Mouse (Mus musculus): ENCODE results near the gene Krtap24-1. TPM values are rescaled to one million over a fixed set of nuclear protein-coding genes. Genes with fewer than 3 reads are reported as not detected.

The Krtap24-1 gene
- polyA plus RNA-seq, 1 experiment = not detected

DNA sequence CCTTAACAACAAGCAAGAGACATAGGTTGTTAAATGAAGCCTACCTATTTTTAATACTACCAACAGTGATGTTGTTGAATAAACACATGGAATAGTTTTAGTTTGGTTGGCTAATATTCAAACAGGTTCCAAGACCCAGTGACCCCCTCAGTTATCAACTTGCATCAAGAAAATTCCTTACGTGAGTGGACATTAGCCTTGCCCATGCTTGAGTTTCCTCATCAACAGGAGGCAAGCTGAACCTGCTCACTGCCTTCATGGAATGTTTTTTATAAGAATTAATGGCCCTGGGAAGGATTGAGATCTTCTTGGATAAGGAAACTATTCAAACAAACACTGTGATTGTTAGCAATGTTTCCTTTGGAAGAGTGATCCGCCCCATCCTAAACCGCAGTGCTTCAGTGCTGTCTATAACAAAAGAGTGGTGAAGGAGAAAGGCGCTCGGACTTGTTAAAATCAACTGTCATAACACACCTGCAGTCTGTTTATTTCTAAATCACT lies 39.1 kb downstream of the Krtap24-1 start:
- TF ChIP-seq POLR2A (IDR thresholded peaks at IDR 0.05; ENCODE audit: insufficient read depth, low read length) = no peak
- TF ChIP-seq CTCF (IDR thresholded peaks at IDR 0.05; ENCODE audit: low read depth, low read length) = no peak
- no peak for TF ChIP-seq EP300 (IDR thresholded peaks at IDR 0.05; ENCODE audit: insufficient read depth, low read depth, low read length)
- Histone ChIP-seq H3K4me3 (ENCODE audit: low read depth, low read length) (no peak overlapping the region), H3K36me3 (ENCODE audit: control insufficient read depth, insufficient read depth, low read length, poor library complexity, severe bottlenecking) (no peaks in the 10 kb centered on the region), H3K4me1 (ENCODE audit: control insufficient read depth, insufficient read depth, low read length) (no peaks in the 10 kb centered on the region), H3K9ac (ENCODE audit: low read depth, poor library complexity, severe bottlenecking) (no peak overlapping the region), H3K27ac (ENCODE audit: insufficient read depth, low read length) (no peak overlapping the region), H3K9me3 (replicated peaks; ENCODE audit: control insufficient read depth, insufficient read depth, low read length, poor library complexity, severe bottlenecking) (no peaks in the 10 kb centered on the region), H3K27me3 (ENCODE audit: control insufficient read depth, insufficient read depth, low read length, poor library complexity, severe bottlenecking) (no peaks in the 10 kb centered on the region)

DNA sequence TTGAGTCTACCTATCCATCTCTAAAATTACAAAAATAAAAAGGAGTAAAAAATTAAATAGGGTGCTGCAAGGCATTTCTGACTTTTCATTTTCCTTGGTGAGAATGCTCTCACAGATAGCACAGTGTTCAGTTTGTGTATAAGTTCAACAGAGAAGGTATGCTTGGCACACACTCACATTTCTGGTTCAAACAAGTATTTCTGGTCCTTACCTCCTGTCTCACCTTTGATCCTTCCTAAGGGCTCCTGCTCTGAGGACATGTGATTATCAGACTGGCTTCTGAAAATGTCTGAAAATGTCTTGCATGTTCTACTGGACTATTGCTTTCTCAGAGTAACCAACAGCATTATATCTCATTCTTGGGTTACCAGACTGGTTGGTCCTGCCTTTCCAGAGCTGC lies 41.9 kb downstream of the Krtap24-1 start:
- TF ChIP-seq POLR2A (IDR thresholded peaks at IDR 0.05; ENCODE audit: insufficient read depth, low read length) (no peak), EP300 (IDR thresholded peaks at IDR 0.05; ENCODE audit: insufficient read depth, low read depth, low read length) (no peak), CTCF (IDR thresholded peaks at IDR 0.05; ENCODE audit: low read depth, low read length) (no peak)
- H3K9ac ChIP-seq (ENCODE audit: low read depth, poor library complexity, severe bottlenecking) = no peak overlapping the region
- no peak overlapping the region for H3K27ac ChIP-seq (ENCODE audit: insufficient read depth, low read length)
- H3K27me3 ChIP-seq (ENCODE audit: control insufficient read depth, insufficient read depth, low read length, poor library complexity, severe bottlenecking) = no peaks in the 10 kb centered on the region
- H3K4me1 ChIP-seq (ENCODE audit: control insufficient read depth, insufficient read depth, low read length) = no peaks in the 10 kb centered on the region
- H3K9me3 ChIP-seq (replicated peaks; ENCODE audit: control insufficient read depth, insufficient read depth, low read length, poor library complexity, severe bottlenecking) = no peaks in the 10 kb centered on the region
- no peaks in the 10 kb centered on the region for H3K36me3 ChIP-seq (ENCODE audit: control insufficient read depth, insufficient read depth, low read length, poor library complexity, severe bottlenecking)
- H3K4me3 ChIP-seq (ENCODE audit: low read depth, low read length) = no peak overlapping the region

DNA sequence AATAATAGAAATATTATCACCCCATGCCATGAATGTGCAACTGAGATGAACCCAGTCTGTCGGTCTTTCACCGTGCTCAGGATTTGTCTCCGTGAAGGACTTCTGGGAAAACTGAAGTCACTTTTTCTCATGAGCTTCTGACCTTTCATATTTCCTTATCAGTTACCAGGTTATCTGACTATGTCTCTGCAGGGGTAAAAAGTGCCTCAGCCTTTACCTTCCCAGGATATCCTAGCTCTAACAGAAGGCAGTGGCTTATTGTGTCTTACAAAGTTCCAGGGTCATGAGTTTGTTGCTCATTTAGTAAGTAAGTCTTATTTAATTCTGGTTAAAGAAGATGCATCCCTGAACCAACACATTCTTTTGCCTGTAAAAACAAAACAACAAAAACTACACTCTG lies 42.3 kb downstream of the Krtap24-1 start:
- H3K4me3 ChIP-seq (ENCODE audit: low read depth, low read length) = no peak overlapping the region
- no peak overlapping the region for H3K27ac ChIP-seq (ENCODE audit: insufficient read depth, low read length)

DNA sequence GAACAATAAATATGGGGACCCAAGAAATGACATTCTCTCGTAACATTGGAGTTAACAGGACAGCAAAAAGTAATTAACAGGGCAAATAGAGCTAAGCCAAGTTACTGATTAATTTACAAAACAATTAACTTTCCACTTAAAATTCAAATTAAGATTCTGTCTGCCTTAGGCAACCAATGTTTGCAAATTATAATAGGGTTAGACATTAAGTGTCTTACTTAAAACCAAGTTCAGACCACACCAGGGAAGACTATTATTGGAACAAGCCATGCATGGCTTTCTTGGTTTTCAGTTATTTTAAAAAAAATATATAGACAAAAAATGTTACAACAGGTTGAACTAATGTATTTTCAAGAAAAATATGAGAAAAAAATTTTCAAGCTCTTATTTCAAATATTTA lies 43.0 kb downstream of the Krtap24-1 start:
- H3K4me1 ChIP-seq (ENCODE audit: control insufficient read depth, insufficient read depth, low read length) = no peaks in the 10 kb centered on the region
- no peak overlapping the region for H3K9ac ChIP-seq (ENCODE audit: low read depth, poor library complexity, severe bottlenecking)
- TF ChIP-seq POLR2A (IDR thresholded peaks at IDR 0.05; ENCODE audit: insufficient read depth, low read length) (no peak), CTCF (IDR thresholded peaks at IDR 0.05; ENCODE audit: low read depth, low read length) (no peak), EP300 (IDR thresholded peaks at IDR 0.05; ENCODE audit: insufficient read depth, low read depth, low read length) (no peak)
- H3K9me3 ChIP-seq (replicated peaks; ENCODE audit: control insufficient read depth, insufficient read depth, low read length, poor library complexity, severe bottlenecking) = no peaks in the 10 kb centered on the region
- no peaks in the 10 kb centered on the region for H3K27me3 ChIP-seq (ENCODE audit: control insufficient read depth, insufficient read depth, low read length, poor library complexity, severe bottlenecking)
- H3K27ac ChIP-seq (ENCODE audit: insufficient read depth, low read length) = no peak overlapping the region
- H3K36me3 ChIP-seq (ENCODE audit: control insufficient read depth, insufficient read depth, low read length, poor library complexity, severe bottlenecking) = no peaks in the 10 kb centered on the region
- H3K4me3 ChIP-seq (ENCODE audit: low read depth, low read length) = no peak overlapping the region

More for the DNA sequence above, 42.3 kb downstream of the Krtap24-1 start:
- H3K4me1 ChIP-seq (ENCODE audit: control insufficient read depth, insufficient read depth, low read length) = no peaks in the 10 kb centered on the region
- no peaks in the 10 kb centered on the region for H3K27me3 ChIP-seq (ENCODE audit: control insufficient read depth, insufficient read depth, low read length, poor library complexity, severe bottlenecking)
- TF ChIP-seq POLR2A (IDR thresholded peaks at IDR 0.05; ENCODE audit: insufficient read depth, low read length) (no peak), EP300 (IDR thresholded peaks at IDR 0.05; ENCODE audit: insufficient read depth, low read depth, low read length) (no peak), CTCF (IDR thresholded peaks at IDR 0.05; ENCODE audit: low read depth, low read length) (no peak)
- H3K9me3 ChIP-seq (replicated peaks; ENCODE audit: control insufficient read depth, insufficient read depth, low read length, poor library complexity, severe bottlenecking) = no peaks in the 10 kb centered on the region
- no peaks in the 10 kb centered on the region for H3K36me3 ChIP-seq (ENCODE audit: control insufficient read depth, insufficient read depth, low read length, poor library complexity, severe bottlenecking)
- H3K9ac ChIP-seq (ENCODE audit: low read depth, poor library complexity, severe bottlenecking) = no peak overlapping the region

DNA sequence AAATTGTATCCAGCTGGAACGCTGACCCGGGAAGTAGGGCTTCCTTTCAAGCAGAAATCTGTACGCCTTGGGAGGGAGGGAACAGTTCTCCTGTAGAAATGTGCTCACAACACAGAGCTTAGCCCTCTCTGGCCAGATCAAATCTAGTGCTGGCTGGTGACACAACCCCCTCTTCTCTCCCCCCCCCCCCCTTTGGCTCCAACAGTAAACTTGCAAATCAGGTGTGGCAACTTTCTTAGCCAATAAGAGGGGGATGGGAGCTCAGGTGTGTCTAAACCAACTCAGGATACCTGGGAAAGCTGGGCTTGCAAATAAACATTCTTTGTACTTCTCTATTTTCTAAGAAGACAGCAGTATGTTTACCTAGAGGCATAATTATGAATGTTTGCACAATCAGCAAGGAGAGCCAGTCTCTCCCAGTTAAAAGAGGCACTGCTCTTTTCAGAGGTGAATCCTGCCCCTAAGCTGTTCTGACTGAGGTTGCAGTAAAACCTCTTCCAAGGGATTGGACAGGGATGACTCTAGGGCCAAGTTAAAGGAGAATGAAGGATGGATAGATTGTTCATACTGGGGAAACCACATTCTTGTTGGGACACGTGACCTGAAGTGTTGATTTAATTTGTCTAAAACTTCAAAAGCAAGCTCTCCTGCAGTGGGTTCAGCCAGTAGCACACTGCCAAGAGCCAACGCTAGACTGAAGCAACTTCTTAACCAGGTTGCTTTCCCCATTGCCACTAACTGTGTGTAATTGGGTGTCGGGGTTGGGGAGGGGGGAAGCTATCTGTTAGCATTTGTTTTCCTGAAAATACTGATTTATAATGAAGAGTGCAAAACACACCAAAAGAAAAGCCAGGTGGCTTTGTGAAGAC lies 48.8 kb downstream of the Krtap24-1 start, which contains the start of gene Cldn8:
Cldn8 (minus strand) TSS at position 139 of the 869 bp plus-strand sequence.
- Histone ChIP-seq H3K4me3 (ENCODE audit: low read depth, low read length) (no peak within 1 kb of the TSS), H3K9ac (ENCODE audit: low read depth, poor library complexity, severe bottlenecking) (no peak within 1 kb of the TSS)

DNA sequence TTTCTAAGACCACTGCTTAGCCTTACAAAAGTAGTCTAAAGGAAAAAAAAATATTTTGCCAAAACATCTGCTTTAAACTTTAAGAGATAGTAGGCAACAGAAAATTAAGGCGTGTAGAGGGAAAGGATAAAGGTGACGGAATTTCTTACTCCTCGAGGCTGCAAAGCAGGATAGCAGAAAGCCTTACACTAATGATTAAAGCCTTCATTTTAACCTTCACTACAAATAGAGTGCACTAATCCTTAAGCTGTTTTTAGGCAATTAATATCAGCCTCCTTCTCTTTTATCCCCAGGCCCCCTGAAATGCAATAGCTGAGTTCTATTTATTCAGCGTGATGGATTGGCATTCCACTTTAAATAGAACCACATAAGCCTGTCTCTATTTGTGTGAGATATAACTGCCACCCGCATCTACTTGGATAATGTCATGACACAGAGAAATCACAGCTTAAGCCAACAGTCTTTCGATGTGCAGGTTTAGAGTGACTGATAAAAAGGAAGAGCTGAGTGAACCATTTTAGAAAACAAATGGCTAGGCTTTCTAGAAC lies 50.4 kb downstream of the Krtap24-1 start:
- Histone ChIP-seq H3K9me3 (replicated peaks; ENCODE audit: control insufficient read depth, insufficient read depth, low read length, poor library complexity, severe bottlenecking) (no peaks in the 10 kb centered on the region), H3K9ac (ENCODE audit: low read depth, poor library complexity, severe bottlenecking) (no peak overlapping the region), H3K27me3 (ENCODE audit: control insufficient read depth, insufficient read depth, low read length, poor library complexity, severe bottlenecking) (no peaks in the 10 kb centered on the region; the same call in 1 of the 2 replicates), H3K36me3 (ENCODE audit: control insufficient read depth, insufficient read depth, low read length, poor library complexity, severe bottlenecking) (no peaks in the 10 kb centered on the region), H3K4me1 (ENCODE audit: control insufficient read depth, insufficient read depth, low read length) (no peaks in the 10 kb centered on the region), H3K27ac (ENCODE audit: insufficient read depth, low read length) (no peak overlapping the region), H3K4me3 (ENCODE audit: low read depth, low read length) (no peak overlapping the region)
- no peak for TF ChIP-seq CTCF (IDR thresholded peaks at IDR 0.05; ENCODE audit: low read depth, low read length)
- no peak for TF ChIP-seq POLR2A (IDR thresholded peaks at IDR 0.05; ENCODE audit: insufficient read depth, low read length)
- TF ChIP-seq EP300 (IDR thresholded peaks at IDR 0.05; ENCODE audit: insufficient read depth, low read depth, low read length) = no peak

More for the DNA sequence above, 48.8 kb downstream of the Krtap24-1 start, which contains the start of gene Cldn8:
- Histone ChIP-seq H3K4me1 (ENCODE audit: control insufficient read depth, insufficient read depth, low read length) (no peaks in the 10 kb centered on the region), H3K27ac (ENCODE audit: insufficient read depth, low read length) (no peak within 1 kb of the TSS), H3K27me3 (ENCODE audit: control insufficient read depth, insufficient read depth, low read length, poor library complexity, severe bottlenecking) (no peaks in the 10 kb centered on the region; the same call in 1 of the 2 replicates), H3K9me3 (replicated peaks; ENCODE audit: control insufficient read depth, insufficient read depth, low read length, poor library complexity, severe bottlenecking) (no peaks in the 10 kb centered on the region), H3K36me3 (ENCODE audit: control insufficient read depth, insufficient read depth, low read length, poor library complexity, severe bottlenecking) (no peaks in the 10 kb centered on the region)
- TF ChIP-seq POLR2A (IDR thresholded peaks at IDR 0.05; ENCODE audit: insufficient read depth, low read length) = no peak

Other genes starting within 250 kb of the Krtap24-1 start
- not detected in 2 replicates for gene Cldn17, start 105.3 kb downstream of the Krtap24-1 start, polyA plus RNA-seq (2011; ENCODE audit: insufficient read depth, insufficient read length, low read depth, missing spikeins)
- gene Cldn8, start 49.1 kb downstream of the Krtap24-1 start, polyA plus RNA-seq (2011; ENCODE audit: insufficient read depth, insufficient read length, low read depth, missing spikeins) = not detected in 2 replicates
- gene 2310079G19Rik, start 15.4 kb upstream of the Krtap24-1 start, polyA plus RNA-seq (2011; ENCODE audit: insufficient read depth, insufficient read length, low read depth, missing spikeins) = not detected in 2 replicates
- gene Krtap26-1, start 35.5 kb upstream of the Krtap24-1 start, polyA plus RNA-seq (2011; ENCODE audit: insufficient read depth, insufficient read length, low read depth, missing spikeins) = not detected in 2 replicates
- gene Krtap27-1, start 59.4 kb upstream of the Krtap24-1 start, polyA plus RNA-seq (2011; ENCODE audit: insufficient read depth, insufficient read length, low read depth, missing spikeins) = not detected in 2 replicates
- not detected in 2 replicates for gene 2310061N02Rik, start 95.7 kb upstream of the Krtap24-1 start, polyA plus RNA-seq (2011; ENCODE audit: insufficient read depth, insufficient read length, low read depth, missing spikeins)
- gene Krtap13-1, start 116.6 kb upstream of the Krtap24-1 start, polyA plus RNA-seq (2011; ENCODE audit: insufficient read depth, insufficient read length, low read depth, missing spikeins) = not detected in 2 replicates
- not detected in 2 replicates for gene Krtap13, start 139.4 kb upstream of the Krtap24-1 start, polyA plus RNA-seq (2011; ENCODE audit: insufficient read depth, insufficient read length, low read depth, missing spikeins)
- gene 2310034C09Rik, start 146.6 kb upstream of the Krtap24-1 start, polyA plus RNA-seq (2011; ENCODE audit: insufficient read depth, insufficient read length, low read depth, missing spikeins) = not detected in 2 replicates
- not detected in 2 replicates for gene 2310057N15Rik, start 161.9 kb upstream of the Krtap24-1 start, polyA plus RNA-seq (2011; ENCODE audit: insufficient read depth, insufficient read length, low read depth, missing spikeins)
- gene Gm5965, start 165.6 kb upstream of the Krtap24-1 start, polyA plus RNA-seq (2011; ENCODE audit: insufficient read depth, insufficient read length, low read depth, missing spikeins) = not detected in 2 replicates
- gene Gm20741, start 199.9 kb upstream of the Krtap24-1 start, polyA plus RNA-seq (2011; ENCODE audit: insufficient read depth, insufficient read length, low read depth, missing spikeins) = not detected in 2 replicates
- not detected in 2 replicates for gene Krtap15, start 207.9 kb upstream of the Krtap24-1 start, polyA plus RNA-seq (2011; ENCODE audit: insufficient read depth, insufficient read length, low read depth, missing spikeins)
- gene Krtap14, start 213.9 kb upstream of the Krtap24-1 start, polyA plus RNA-seq (2011; ENCODE audit: insufficient read depth, insufficient read length, low read depth, missing spikeins) = not detected in 2 replicates